Mouse (Mus musculus) ovary, postnatal 10 days (tissue): ENCODE data around the gene Inpp5b.
"Not testable (repeated sequence)": the region's sequence is repeated elsewhere in the genome, so short reads cannot be mapped to it uniquely, and the experiment has no call there.

Source experiments
- DNase-seq: peaks from one replicate; pipeline ENCODE4 v3.0.0; 2022; ENCODE audit warnings: low spot score

The Inpp5b gene

DNA sequence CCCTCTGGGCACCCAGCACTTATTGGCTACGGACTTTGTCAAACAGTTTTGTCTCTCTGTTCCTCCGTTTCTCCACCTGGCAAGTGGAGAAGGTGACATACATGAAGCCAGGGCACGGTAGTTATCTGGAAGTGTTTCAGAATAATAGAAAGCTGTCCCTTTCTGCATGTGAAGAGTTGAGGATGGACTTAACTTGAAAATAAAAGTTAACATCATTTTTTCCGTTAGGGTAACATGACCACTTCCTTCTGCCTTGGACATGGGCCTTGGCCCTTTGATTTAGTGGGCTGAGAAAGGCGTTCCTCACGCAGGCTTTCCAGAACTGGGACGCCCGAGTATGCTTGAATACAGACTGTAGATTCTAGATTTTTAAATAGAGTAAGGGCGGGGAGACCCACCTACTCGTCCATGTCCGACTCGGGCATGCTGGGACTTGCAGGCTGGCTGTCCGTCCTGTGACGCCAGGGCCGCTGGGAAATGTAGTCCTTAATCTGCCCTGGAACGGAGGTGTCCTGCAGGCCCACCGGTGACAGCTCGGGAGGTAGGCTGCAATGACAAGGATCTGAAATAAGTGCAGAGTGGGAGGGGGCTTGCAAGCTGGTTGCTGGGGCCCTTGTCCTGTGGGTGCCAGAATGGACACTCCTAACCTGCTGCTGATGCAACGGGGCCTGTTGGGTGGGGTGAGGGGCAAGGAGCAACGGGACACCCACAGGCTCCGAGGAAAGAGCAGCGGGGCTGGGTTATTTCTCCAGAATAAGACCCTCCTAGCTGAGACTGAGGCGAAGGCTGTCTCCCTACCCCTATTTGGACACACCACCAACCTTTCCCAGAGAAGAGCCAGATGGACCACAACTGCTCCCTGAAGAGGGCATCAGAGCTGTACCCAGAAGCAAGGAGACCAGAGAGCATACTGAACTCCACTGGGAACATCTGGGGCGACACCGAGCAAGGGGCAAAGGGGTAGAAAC, at the start of gene Inpp5b:
TSS of gene Inpp5b (plus strand) at position 475 of the 968 bp plus-strand sequence.
- peak; percentile 60 for DNase-seq

DNA sequence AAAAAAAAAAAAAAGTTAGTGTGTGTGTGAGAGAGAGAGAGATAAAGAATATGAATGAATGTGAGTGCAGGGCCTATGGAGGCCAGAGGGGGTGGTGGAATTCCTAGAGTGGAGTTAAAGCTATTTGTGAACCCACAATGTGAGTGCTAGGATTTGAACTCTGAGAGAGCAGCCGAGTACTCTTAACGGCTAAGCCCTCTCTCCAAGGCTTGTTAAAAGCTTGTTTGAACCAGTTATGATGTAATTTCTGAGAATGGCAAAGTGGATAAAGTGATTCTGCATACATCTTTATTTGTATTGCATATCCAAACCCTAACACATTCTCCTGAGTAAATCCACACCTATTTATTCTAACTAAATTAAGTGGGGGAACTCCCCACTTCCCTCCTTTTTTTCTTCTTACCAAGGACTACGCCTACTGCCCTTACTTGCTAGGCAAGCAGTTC, 49.2 kb upstream of the Inpp5b start:
- no peak for DNase-seq

DNA sequence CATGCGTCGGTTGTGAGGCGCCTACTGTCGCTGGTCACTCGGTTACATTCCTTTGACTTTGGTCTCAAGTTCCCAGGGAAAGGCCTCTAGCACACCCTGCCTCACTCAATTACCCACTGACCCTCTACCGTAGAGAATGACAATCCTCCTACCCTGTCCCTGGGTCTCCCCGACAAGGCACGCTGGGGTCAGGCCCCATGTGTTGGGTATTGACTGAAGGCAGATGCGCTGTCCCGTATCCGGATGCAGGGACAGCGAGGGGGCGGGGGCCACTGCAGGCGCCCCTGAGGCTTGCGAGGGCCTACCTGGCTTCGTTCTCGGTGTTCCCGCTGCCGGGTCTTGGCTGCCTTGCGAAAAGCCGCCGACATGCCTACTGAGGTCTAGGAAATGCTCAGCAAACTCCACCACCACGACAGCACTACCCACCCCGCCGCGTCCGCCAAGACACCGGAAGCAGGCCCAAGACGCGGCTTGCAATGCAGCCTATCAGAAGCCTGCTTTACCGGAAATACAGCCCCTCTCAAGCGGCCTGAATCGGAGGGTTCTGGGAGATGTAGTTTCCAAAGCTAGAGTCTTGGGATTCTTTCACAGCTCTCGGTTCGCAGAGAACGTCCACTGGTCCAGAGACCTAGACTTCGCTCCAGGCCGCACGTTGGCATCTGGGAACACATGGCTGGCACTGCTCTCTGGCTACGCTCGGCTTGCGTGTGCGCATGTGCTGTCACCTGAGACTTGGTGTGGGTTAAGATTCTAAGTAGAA, 48.3 kb upstream of the Inpp5b start, which contains the start of gene Utp11:
TSS of gene Utp11 (minus strand) at position 466 of the 760 bp plus-strand sequence.
- no peak for DNase-seq

DNA sequence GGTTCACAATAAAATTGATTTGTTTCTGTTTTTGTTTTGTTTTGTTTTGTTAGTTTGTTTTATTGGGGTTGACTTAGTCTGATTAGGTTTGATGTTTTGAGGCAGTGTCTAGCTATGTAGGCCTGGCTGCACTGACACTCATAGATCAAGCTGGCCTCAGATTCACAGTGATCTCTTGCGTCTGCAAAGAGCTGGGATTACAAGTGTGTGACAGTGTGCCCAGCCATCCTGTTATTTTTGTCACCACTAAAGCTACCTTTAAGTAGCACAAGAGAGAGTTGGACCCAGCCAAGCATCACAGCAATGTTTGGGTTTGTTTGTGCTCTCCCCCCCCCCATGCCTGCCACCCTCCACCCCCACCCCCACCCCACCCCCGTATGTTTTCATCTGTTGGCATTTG, 47.1 kb upstream of the Inpp5b start:
- no peak for DNase-seq

DNA sequence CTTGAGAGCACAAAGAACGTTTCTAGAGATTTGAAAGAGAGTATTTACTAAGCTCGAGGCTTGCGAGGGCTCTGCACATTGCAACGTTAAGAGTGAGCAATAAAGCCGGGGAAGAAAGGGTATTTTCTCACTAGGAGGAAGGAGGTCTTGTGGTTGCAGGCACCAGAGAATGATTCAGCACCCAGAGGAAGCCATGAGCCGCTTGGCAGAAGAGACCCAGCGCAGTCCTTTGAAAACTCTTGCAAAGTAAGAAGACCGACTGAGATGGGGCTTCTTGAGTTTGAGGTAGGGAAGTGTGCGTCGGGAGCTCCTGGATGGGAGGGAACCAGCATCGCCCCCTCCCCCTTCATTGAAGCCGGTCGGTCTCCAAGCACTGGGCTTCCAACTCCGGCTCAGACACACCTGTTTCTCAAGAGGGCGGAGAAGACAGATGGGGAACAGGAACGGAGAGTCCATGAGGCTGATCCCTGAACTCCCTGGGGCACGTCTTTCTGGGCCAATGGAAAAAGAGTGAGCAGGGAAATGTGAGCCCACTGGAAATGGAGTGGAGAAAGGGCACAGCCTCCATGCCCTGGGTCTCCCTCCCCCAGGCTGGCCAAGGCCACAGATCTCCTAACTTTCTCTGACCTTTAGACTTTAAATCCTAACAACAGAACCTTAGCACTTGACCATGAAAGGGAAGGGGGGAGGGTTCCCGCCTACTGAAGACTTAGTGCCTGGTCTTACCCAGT, 45.7 kb upstream of the Inpp5b start:
- DNase-seq = no peak

DNA sequence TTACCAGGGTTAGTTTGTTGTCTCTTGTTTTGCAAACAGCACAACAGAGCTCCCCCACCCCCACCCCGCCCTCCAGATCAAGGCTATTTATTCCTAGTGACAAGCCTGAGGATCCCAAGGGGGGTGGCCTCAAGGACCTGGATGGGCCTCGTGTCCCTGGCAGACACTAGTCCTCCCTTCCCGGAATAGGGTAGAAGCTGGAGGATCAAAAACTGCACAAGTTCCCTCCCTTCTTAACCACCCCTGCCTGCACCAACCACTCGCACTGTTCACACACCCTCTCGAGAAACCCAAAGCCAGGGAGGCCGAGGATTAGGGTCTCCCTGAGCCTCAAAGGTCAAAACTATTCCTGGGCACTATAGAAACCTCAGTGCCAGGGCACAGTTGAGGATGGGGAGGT, 41.9 kb upstream of the Inpp5b start:
- no peak for DNase-seq

DNA sequence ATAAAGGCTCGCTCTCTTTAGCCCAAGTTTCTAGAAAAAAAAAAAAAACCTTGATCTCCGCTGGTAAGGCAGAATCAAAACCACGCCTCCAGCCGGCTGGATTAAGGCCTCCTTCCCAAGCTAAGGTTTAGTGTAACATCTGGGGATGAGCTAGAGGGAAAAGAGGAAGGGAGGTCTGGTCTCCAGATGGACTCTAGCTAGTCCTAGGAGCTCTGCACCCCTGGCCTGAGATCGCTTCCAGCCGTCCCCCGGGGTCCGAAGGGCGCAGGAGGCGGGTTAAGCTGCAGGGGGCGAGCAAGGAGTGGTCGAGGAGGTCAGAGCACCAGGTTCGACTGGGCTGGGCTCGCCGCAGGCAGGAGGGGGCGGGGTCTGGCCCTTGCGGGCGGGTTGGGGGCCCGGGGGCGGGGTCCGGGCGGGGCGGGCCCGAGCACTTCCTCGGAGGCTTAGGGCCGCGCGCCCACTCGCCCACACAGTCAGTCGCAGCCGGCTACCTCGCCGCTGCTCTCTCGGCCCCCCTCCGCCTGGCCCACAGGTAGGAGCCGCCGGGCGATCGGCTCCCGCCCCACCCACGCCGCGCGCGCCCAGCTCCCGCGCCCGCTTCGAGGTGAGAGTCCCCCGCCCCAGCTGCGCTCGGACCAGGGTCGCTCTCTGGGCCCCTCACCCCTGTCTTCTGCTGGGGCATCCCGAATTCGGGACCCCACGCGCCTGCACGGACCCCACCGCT, 41.2 kb upstream of the Inpp5b start, which contains the start of gene Fhl3:
TSS of gene Fhl3 (plus strand) at position 454 of the 724 bp plus-strand sequence.
- DNase-seq = peak; percentile 53

DNA sequence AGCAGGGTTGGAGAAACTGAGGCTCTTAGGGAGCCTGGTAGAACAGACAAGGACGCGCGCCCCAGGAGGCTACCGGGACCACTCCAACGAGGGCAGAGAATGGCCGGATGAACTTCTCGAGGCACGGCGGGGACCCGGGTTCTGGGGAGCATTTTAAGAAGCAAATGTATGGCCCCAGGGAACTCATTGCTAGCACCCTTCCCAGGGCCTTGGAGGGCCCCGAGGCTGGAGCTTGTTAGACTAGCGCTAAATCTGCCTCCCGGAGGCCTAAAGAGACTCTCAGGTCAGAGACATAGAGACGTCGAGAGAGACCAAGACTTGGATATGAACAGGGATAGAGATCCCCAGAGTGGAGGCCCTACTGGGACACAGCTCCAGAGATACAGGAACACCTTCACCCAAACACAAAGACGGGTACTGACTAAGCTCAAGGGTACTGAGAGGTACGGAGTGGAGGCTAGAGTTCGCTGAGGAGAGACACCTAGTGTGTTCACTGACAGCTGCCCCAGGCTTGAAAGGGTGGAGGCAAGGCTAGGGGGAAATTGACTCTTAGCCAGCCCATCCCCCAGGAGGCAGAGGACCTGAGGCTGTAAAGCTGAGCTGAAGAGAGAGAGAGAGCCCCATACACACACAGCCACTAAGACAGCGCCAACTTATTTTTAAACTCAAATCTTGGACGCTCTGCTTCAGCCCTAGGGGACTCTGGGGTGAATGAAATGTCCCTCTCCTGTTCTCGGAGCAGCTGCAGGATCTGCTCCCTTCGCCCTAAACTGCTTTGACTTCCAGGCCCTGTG, 40.4 kb upstream of the Inpp5b start:
- DNase-seq = peak; percentile 15

DNA sequence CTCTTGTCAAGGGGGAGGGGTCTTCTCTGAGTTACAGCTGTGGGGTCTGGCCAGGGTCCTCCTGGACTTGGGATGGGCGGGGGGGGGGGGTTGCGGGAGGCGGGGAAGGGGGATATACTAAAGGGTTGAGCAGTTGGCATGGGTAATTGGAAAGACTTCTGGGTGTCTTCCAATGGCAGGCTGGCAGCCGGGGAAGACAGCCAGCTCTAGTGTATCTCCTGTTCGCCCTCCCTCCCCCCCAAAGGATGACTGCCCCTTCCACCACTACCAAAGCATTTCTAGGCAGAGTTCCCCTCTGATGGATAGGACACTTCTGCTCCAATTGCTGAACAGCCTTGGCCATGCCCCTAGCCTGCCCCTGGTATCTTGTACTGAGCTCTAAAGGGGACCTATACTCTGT, 39.7 kb upstream of the Inpp5b start:
- DNase-seq = no peak

DNA sequence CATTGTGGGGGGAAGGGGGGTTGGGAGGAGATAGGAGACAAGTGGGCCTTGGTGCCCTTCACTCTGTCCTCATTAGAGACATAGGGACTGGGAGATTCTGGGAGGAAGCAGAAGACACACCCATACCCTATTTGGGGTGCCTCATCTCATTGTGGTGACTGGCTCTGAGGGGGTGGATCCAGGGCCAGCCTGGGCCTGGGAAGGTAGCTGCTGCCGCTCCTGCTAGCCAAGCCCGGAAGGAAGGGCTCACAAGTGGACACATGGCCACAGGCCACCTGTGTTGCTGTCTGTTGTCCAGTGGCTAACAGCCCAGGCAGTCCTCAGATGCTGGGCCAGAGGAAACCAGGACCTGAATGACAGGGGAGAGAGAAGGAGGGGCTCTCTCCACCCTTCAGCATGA, 38.2 kb upstream of the Inpp5b start:
- no peak for DNase-seq

DNA sequence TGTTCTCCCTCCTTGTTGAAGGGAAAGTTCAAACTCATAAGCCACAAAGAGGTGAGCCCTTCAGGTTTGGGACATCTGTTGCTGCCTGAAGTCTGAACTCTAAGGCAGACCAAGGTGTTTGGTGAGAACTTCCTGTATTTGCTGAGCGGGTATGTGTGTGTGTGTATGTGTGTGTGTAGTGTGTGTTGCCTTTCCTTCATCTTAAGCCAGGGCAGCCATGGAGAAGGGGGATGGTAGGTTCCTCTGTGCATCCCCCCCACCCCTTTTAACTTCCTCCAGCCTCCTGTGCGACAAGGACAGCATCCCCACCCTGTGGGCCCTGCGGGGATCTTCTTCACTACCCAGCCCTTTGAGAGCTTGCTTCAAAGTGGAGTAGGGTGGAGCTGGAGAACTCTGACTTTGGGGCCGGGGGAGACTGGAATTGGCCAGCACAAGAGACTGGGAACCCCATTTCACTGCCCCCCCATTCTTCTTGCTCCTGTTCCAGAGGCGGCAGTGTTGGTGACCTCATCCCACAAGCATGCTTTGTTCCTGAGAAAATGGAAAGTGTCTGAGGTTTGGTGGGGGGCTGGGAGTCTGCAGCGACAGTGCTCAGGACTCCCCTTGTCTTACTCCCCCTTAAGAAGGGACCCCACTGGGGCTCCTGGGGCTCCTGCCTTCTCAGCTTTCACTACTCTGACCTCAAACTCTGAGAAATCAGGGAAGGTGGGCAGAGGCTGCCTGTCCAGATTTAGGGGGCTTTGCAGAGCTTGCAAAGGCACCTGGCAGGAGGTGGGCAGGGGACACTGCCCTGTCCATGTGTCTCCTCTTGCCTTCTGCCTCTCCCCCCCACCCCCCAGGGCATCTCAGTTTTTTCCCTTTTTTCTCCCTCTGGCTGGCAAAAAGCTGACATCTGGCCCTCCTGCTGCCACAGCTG, 37.5 kb upstream of the Inpp5b start:
- peak; percentile 6 for DNase-seq

DNA sequence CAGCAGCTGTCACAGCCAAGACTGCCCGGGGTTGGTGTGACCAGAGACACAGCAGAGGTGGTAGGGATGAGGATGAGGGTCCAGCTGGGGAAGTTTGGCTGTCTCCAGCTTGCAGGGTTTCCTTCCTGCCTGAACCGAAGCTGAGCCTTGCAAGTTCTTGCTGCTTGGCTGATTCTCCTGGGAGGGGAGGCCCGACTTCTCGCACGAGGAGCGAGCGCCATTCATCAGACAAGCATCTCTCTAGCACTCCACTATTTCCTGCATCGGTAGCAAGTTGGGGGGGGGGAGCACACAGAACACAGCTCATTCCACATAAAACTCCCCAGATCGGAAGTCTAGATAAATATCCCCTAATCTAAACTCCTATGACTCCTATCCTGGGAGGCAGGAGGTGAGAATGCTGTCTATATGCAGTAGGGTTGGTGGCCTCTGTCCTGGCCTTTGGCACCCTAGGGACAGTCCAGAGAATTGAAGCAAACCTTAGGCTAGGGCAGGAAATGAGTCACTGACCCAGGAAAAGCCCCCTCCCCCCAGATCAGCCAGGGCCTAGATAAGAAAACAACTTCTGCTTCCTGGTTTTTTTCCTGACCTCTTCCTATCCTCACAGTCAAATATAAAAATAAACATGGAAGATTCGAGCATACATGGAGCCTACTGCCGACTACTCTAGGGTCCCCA, 36.7 kb upstream of the Inpp5b start:
- no peak for DNase-seq

DNA sequence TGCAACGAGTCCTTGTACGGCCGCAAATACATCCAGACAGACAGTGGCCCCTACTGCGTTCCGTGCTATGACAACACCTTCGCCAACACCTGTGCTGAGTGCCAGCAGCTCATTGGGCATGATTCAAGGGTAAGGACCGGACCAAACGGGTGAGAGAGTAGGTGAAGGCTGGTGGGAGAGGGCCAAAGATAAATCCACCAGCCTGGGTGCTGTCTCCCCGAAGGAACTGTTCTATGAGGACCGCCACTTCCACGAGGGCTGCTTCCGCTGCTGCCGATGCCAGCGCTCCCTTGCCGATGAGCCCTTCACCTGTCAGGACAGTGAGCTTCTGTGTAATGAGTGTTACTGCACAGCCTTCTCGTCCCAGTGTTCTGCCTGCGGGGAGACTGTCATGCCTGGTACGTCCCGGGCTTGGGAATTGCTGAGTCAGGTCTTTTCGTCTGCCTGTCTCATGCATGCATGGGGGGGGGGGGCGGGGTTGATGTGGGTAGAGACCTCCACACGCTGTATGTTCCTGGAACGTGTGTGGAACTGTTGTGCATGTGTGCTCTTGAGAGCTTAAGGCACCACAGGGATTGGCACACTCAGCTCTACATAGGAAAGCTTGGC, 35.9 kb upstream of the Inpp5b start:
- no peak for DNase-seq

DNA sequence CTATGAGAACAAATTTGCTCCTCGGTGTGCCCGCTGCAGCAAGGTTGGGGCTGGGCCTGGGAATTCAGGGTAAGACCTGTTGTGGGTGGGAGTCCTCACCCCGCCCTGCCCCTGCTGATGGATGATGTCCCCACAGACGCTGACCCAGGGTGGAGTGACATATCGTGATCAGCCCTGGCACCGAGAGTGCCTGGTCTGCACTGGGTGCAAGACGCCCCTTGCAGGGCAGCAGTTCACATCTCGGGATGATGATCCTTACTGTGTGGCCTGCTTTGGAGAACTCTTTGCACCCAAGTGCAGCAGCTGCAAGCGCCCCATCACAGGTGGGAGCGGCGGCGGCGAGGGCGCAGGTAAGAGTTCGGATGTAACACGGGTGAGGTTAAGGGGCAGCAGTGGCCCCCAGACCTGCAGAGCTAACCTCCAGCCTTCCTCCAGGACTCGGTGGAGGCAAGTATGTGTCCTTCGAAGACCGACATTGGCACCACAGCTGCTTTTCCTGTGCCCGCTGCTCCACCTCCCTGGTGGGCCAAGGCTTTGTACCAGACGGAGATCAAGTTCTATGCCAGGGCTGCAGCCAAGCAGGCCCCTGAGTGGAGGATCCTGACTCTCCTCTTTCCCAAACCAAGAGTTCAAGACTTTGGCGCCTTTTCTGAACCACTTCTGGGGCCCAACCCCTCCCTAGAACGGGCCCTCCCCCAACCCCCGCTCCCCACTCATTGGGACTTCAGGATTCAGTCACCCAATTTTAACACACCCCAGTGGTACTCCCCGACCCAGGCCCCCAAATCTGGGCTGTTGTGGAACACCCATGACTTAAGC, 34.1 kb upstream of the Inpp5b start:
- DNase-seq = not testable (repeated sequence)

DNA sequence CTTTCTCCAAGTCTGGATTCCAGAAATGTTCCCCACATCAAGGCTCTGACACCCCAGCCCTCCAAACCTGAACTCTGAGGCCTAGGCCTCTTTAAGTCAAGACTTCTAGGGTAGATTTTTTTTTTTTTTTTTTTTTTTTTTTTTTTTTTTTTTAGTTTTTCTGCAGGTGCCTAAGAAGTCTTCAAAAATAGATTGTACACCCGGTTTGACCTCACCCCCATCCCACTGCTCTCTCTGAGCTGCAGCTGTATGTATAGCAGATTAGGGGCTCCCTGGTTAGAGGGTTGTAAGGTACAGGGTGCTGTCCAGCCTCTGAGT, 33.5 kb upstream of the Inpp5b start:
- not testable (repeated sequence) for DNase-seq

DNA sequence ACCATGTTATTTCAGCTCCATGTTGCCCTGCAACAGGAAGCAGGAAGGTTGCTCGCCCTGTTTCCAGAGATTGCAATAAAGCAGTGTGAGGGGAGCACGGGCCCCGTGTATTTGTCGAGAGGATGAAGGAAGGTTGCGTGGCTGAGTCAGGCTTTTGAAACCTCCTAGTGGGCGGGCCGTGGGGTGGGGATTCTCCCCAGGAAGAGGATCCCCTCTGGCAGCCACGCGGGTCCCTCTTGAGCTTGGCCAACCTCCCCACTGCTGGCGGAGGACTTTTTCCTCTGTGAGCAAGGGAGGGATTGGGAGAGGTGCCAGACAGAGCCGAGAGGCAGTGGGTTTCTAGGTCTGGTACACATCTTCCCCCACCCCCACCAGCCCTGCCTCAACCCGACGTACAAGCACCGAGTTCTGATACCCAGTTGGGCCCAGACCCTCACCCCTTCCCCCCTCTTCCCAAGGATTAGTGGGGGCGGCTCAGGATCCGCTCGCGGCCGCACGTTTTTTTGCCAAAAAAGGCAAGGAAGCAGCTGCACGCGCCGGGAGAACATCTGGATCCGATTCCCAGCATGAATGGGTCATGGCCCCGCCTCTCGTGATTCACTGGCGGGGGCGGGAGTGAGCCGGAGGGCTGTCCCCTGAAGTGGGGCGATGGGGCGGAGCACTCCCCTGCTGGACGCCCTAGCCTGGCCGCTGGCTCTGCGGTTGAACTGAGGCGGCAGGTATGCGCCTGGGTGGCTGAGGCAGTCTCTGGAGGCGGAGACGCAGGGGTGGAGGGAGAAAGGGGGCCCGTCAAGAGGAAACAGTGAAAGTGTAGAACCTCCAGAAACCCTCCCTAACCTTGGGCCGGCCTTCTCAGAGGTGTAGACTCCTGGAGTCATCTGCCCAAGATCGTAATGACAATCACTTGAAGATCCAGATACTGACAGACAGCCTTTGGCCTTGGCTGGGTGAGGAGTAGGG, 32.9 kb upstream of the Inpp5b start:
- peak; percentile 82 for DNase-seq
